Mouse (Mus musculus) testis, adult 2 months (tissue): ENCODE results near the gene Pde4d. TPM values are rescaled to one million over a fixed set of nuclear protein-coding genes. Genes with fewer than 3 reads are reported as not detected.
"Not testable (repeated sequence)": the region's sequence is repeated elsewhere in the genome, so short reads cannot be mapped to it uniquely, and the experiment has no call there.

Experiments
- H3K27ac ChIP-seq: fragments of 200-500 bp; 2 replicates; pipeline ENCODE4 v1.5.1; 2012; ENCODE audit warnings: low read depth, low read length; ENCODE audit not compliant: control insufficient read depth, insufficient read depth
- H3K27me3 ChIP-seq: fragments of 200-500 bp; 2 replicates; pipeline ENCODE4 v1.6.1; 2012; ENCODE audit warnings: mild to moderate bottlenecking, low read length, moderate library complexity; ENCODE audit not compliant: control insufficient read depth, insufficient read depth
- H3K36me3 ChIP-seq: fragments of 200-500 bp; 2 replicates; pipeline ENCODE4 v1.6.1; 2012; ENCODE audit warnings: mild to moderate bottlenecking, low read length; ENCODE audit not compliant: control insufficient read depth, insufficient read depth
- H3K4me1 ChIP-seq: fragments of 200-500 bp; 2 replicates; pipeline ENCODE4 v1.6.1; 2012; ENCODE audit warnings: low read length; ENCODE audit not compliant: control insufficient read depth, insufficient read depth
- H3K4me3 ChIP-seq: fragments of 200-500 bp; 2 replicates; pipeline ENCODE4 v1.5.1; 2012; ENCODE audit warnings: low read depth, mild to moderate bottlenecking, low read length, moderate library complexity, mixed read lengths; ENCODE audit not compliant: control insufficient read depth
- CTCF ChIP-seq: fragments of 200-500 bp; IDR thresholded peaks from 2 replicates; pipeline ENCODE4 v1.5.1; 2012; ENCODE audit warnings: low read depth, mild to moderate bottlenecking, inconsistent platforms, low read length, moderate library complexity; ENCODE audit not compliant: control insufficient read depth, insufficient read depth, insufficient replicate concordance
- POLR2A ChIP-seq: fragments of 200-500 bp; IDR thresholded peaks from 2 replicates; pipeline ENCODE4 v1.6.1; 2012; ENCODE audit warnings: low read depth, mild to moderate bottlenecking, inconsistent platforms, low read length, moderate library complexity; ENCODE audit not compliant: control insufficient read depth
- polyA plus RNA-seq: library from polyadenylated mRNA; depleted of rRNA; stranded (reverse); fragments of >200 nt; gene quantifications from 2 replicates; pipeline ENCODE4 v1.2.3, GENCODE M21; 2012

The Pde4d gene
- polyA plus RNA-seq, 1 experiment = 2.1 TPM

- H3K27me3 ChIP-seq = no peaks in the 10 kb centered on the region
- H3K4me3 ChIP-seq = no peak overlapping the region
- no peak for TF ChIP-seq POLR2A
- TF ChIP-seq CTCF = no peak
- no peak overlapping the region for H3K27ac ChIP-seq
- H3K36me3 ChIP-seq = no peaks in the 10 kb centered on the region
- H3K4me1 ChIP-seq = no peaks in the 10 kb centered on the region
Observed at GRCm38 (mm10) chr13:108705441-108705840, 255.7 kb downstream of the Pde4d start.

DNA sequence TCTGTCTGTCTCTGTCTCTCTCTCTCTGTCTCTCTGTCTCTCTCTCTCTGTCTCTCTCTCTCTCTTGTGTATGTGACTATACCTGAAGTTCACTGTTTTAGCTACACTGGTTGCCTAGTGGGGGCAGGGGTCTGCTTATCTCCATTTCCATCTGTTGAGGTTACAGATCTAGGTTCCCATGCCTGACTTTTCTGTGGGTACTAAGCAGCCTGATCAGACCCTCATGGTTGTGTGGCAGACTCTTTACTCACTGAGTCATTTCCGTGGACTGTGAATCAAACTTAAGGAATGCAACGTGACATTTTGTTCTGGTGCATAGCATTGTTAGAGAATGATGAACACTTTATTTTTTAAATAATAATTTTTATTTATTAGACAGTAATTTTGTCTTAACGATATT lies 264.3 kb downstream of the Pde4d start:
- no peak for TF ChIP-seq POLR2A
- TF ChIP-seq CTCF = no peak
- Histone ChIP-seq H3K4me1 (no peaks in the 10 kb centered on the region), H3K36me3 (no peaks in the 10 kb centered on the region), H3K27me3 (no peaks in the 10 kb centered on the region), H3K27ac (no peak overlapping the region), H3K4me3 (no peak overlapping the region)

DNA sequence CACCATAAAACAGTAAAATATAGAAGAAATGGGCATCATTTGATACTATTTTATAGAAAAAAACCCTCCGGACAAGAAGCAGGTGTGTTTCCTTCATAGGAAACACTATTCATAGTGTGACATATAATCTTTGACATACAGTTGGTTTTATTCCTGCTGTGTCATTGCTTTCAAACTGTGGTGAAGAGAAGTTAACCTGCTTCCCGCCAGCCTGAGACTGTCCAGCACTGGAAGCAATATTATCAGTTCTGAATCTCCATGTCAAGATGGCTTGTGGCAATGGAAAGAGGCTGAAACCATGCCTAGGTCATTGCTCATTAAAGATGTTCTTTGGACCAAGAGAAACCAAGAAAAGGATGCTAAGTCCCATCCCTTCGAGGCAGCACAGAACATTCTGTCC lies 265.3 kb downstream of the Pde4d start:
- Histone ChIP-seq H3K27me3 (no peaks in the 10 kb centered on the region), H3K36me3 (no peaks in the 10 kb centered on the region), H3K27ac (no peak overlapping the region), H3K4me1 (no peaks in the 10 kb centered on the region), H3K4me3 (no peak overlapping the region)
- TF ChIP-seq POLR2A = no peak
- no peak for TF ChIP-seq CTCF

- no peaks in the 10 kb centered on the region for H3K36me3 ChIP-seq
- TF ChIP-seq CTCF (no peak), POLR2A (no peak)
- H3K4me3 ChIP-seq = no peak overlapping the region
- no peaks in the 10 kb centered on the region for H3K4me1 ChIP-seq
- no peaks in the 10 kb centered on the region for H3K27me3 ChIP-seq
- no peak overlapping the region for H3K27ac ChIP-seq
Observed at GRCm38 (mm10) chr13:108722234-108722633, 272.5 kb downstream of the Pde4d start.

DNA sequence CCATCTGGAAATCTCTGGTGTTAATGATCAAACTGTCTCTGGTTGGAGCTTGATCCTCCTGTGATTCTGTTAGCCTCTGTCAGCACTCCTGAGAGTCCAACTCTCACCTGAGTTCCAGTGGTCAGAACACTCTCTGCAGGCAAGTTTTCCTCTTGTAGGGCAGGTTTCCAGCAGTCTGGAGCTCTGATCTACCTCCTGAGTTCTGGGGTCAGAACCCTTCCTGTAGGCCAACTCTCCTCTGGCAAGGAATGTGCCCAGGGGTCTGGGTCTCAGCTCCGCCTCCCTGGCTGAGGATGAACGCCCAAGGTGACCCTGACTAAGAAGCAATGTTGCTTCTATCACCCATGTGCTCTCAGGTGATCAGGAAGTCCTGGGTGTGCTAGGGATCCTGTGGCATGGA lies 284.6 kb downstream of the Pde4d start:
- not testable (repeated sequence) for H3K4me1 ChIP-seq, H3K27me3 ChIP-seq, H3K4me3 ChIP-seq, H3K36me3 ChIP-seq, H3K27ac ChIP-seq

DNA sequence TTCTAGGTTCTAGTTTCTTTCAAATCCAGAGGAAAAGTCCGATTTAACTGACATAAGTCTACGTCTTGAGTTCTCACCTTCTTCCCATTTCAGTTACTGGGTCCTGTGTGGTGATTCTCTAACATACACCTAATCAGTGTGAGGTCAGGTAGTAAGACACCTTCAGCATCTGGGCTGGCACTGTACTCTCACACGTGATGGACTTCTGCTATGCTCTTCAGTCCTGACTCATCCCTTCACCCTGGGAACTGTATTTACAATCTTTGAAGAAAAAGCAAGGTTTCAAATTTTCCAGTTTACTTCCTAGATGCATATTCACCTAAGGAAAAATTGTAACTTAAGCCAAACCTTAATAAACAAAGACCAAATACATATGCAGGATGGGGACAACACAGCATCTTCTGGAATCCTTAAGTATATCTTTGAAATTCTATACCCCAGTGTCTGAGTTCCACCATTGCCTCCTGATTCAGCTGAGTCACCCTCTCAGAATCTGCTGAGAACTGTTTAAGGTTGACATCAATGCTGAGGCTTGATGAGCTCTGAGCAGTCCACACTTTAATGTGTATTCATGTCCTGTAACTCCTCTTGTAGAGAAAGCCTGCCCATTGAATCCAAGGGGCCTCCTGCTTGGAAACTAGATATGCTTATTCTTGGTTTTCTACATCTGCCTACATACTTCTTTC lies 301.6 kb downstream of the Pde4d start:
- Histone ChIP-seq H3K36me3 (no peaks in the 10 kb centered on the region), H3K27ac (no peak overlapping the region), H3K27me3 (no peaks in the 10 kb centered on the region), H3K4me3 (no peak overlapping the region), H3K4me1 (no peaks in the 10 kb centered on the region)
- no peak for TF ChIP-seq CTCF
- TF ChIP-seq POLR2A = no peak

DNA sequence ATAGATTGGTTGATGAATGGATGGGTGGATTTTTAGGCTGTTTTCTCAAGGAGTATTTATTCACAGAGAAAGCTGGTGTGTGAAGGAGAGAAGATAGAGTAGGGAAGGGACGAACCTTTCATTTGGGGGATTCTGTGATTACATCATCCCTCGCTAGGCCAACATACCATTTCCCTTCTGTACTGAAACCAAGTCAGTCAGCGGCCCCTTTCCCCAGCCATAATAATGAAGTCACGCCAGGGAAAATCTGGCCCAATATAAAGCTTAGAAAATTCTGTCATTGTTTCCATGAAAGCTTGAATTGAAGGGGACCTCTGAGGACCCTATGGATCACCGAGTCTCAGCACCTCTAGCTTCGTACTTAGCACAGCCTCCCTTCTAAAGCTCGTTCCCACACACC lies 307.7 kb downstream of the Pde4d start:
- Histone ChIP-seq H3K36me3 (no peaks in the 10 kb centered on the region), H3K27me3 (no peaks in the 10 kb centered on the region), H3K4me3 (no peak overlapping the region), H3K4me1 (no peaks in the 10 kb centered on the region), H3K27ac (no peak overlapping the region)
- TF ChIP-seq CTCF = no peak
- no peak for TF ChIP-seq POLR2A

GRCm38 (mm10) chr13:108758331-108758730 lies 308.6 kb downstream of the Pde4d start:
- Histone ChIP-seq H3K36me3 (no peaks in the 10 kb centered on the region), H3K27ac (no peak overlapping the region), H3K4me1 (no peaks in the 10 kb centered on the region), H3K4me3 (no peak overlapping the region), H3K27me3 (no peaks in the 10 kb centered on the region)
- TF ChIP-seq CTCF (no peak), POLR2A (no peak)
